Mouse (Mus musculus): Measurements from ENCODE around the gene Myrip. TPM values are rescaled to one million over a fixed set of nuclear protein-coding genes. Genes with fewer than 3 reads are reported as not detected.

The Myrip gene
- polyA plus RNA-seq, 1 experiment from 2014 or later: 0.55 TPM

- 77% methylated on average over 5 of the region's 5 CpGs for WGBS
These were observed 196.7 kb downstream of the Myrip start for GRCm38 (mm10) chr9:120497983-120498382.

GRCm38 (mm10) chr9:120501191-120501902 is 200.0 kb downstream of the Myrip start:
- 33% methylated on average over 10 of the region's 10 CpGs for WGBS
- ATAC-seq (replicated peaks; ENCODE audit: low FRiP score): no peak
- no peak for DNase-seq (ENCODE audit: low spot score)
- Histone ChIP-seq H3K9me3 (ENCODE audit: control insufficient read depth, low read length) (peaks cover under 1% of the 10 kb centered on the region; the same call in 1 of the 2 replicates), H3K27ac (ENCODE audit: low read depth, low read length) (no peak overlapping the region), H3K4me1 (replicated peaks; ENCODE audit: control insufficient read depth, insufficient read depth, low read length) (no peaks in the 10 kb centered on the region), H3K9ac (ENCODE audit: low read depth, low read length) (no peak overlapping the region), H3K4me3 (ENCODE audit: low read depth, low read length) (no peak overlapping the region), H3K4me2 (no peak overlapping the region), H3K36me3 (ENCODE audit: control insufficient read depth, insufficient read depth, low read length) (no peaks in the 10 kb centered on the region), H3K27me3 (replicated peaks; ENCODE audit: control insufficient read depth, insufficient read depth, low read length) (no peaks in the 10 kb centered on the region)

More at GRCm38 (mm10) chr9:120497983-120498382, 196.7 kb downstream of the Myrip start:
- Histone ChIP-seq H3K4me3 (ENCODE audit: low read depth, low read length) (no peak overlapping the region), H3K9ac (ENCODE audit: low read depth, low read length) (no peak overlapping the region), H3K9me3 (ENCODE audit: control insufficient read depth, low read length) (no peaks in the 10 kb centered on the region), H3K27me3 (replicated peaks; ENCODE audit: control insufficient read depth, insufficient read depth, low read length) (no peaks in the 10 kb centered on the region), H3K36me3 (ENCODE audit: control insufficient read depth, insufficient read depth, low read length) (peaks cover 22% of the 10 kb centered on the region), H3K4me2 (no peak overlapping the region), H3K4me1 (replicated peaks; ENCODE audit: control insufficient read depth, insufficient read depth, low read length) (peaks cover 9% of the 10 kb centered on the region; the same call in 1 of the 2 replicates), H3K27ac (ENCODE audit: low read depth, low read length) (no peak overlapping the region)
- no peak for ATAC-seq (replicated peaks; ENCODE audit: low FRiP score)
- DNase-seq (ENCODE audit: low spot score): no peak

GRCm38 (mm10) chr9:120502013-120502412 is 200.7 kb downstream of the Myrip start:
- Histone ChIP-seq H3K27me3 (replicated peaks; ENCODE audit: control insufficient read depth, insufficient read depth, low read length) (no peaks in the 10 kb centered on the region), H3K9me3 (ENCODE audit: control insufficient read depth, low read length) (peaks cover 3% of the 10 kb centered on the region; the same call in 1 of the 2 replicates), H3K9ac (ENCODE audit: low read depth, low read length) (no peak overlapping the region), H3K27ac (ENCODE audit: low read depth, low read length) (no peak overlapping the region), H3K36me3 (ENCODE audit: control insufficient read depth, insufficient read depth, low read length) (no peaks in the 10 kb centered on the region), H3K4me3 (ENCODE audit: low read depth, low read length) (no peak overlapping the region), H3K4me2 (no peak overlapping the region; the same call in 1 of the 2 replicates), H3K4me1 (replicated peaks; ENCODE audit: control insufficient read depth, insufficient read depth, low read length) (no peaks in the 10 kb centered on the region)
- WGBS: 7% methylated on average over 8 of the region's 8 CpGs
- 0 out of 2 replicates have a peak, but pooled peaks have one; percentile 24 for ATAC-seq (replicated peaks; ENCODE audit: low FRiP score)
- DNase-seq (ENCODE audit: low spot score): peak; percentile 72

GRCm38 (mm10) chr9:120504423-120504822 is 203.1 kb downstream of the Myrip start:
- no peaks in the 10 kb centered on the region for H3K27me3 ChIP-seq (replicated peaks; ENCODE audit: control insufficient read depth, insufficient read depth, low read length)
- H3K4me1 ChIP-seq (replicated peaks; ENCODE audit: control insufficient read depth, insufficient read depth, low read length): no peaks in the 10 kb centered on the region
- no peaks in the 10 kb centered on the region for H3K36me3 ChIP-seq (ENCODE audit: control insufficient read depth, insufficient read depth, low read length)
- H3K9ac ChIP-seq (ENCODE audit: low read depth, low read length): no peak overlapping the region
- ATAC-seq (replicated peaks; ENCODE audit: low FRiP score) (no peak), DNase-seq (ENCODE audit: low spot score) (no peak)
- peaks cover 3% of the 10 kb centered on the region; the same call in 1 of the 2 replicates for H3K9me3 ChIP-seq (ENCODE audit: control insufficient read depth, low read length)
- WGBS: 59% methylated on average over 2 of the region's 2 CpGs
- no peak overlapping the region for H3K4me3 ChIP-seq (ENCODE audit: low read depth, low read length)
- no peak overlapping the region for H3K27ac ChIP-seq (ENCODE audit: low read depth, low read length)
- no peak overlapping the region for H3K4me2 ChIP-seq

GRCm38 (mm10) chr9:120511781-120512180 is 210.5 kb downstream of the Myrip start:
- Histone ChIP-seq H3K27me3 (replicated peaks; ENCODE audit: control insufficient read depth, insufficient read depth, low read length) (no peaks in the 10 kb centered on the region), H3K4me2 (no peak overlapping the region), H3K4me1 (replicated peaks; ENCODE audit: control insufficient read depth, insufficient read depth, low read length) (no peaks in the 10 kb centered on the region), H3K36me3 (ENCODE audit: control insufficient read depth, insufficient read depth, low read length) (no peaks in the 10 kb centered on the region), H3K27ac (ENCODE audit: low read depth, low read length) (no peak overlapping the region), H3K9ac (ENCODE audit: low read depth, low read length) (no peak overlapping the region), H3K9me3 (ENCODE audit: control insufficient read depth, low read length) (no peaks in the 10 kb centered on the region; the same call in 1 of the 2 replicates), H3K4me3 (ENCODE audit: low read depth, low read length) (no peak overlapping the region)
- ATAC-seq (replicated peaks; ENCODE audit: low FRiP score) (no peak), DNase-seq (ENCODE audit: low spot score) (no peak)
- 68% methylated on average over 3 of the region's 3 CpGs for WGBS

- no peak overlapping the region for H3K9ac ChIP-seq (ENCODE audit: low read depth, low read length)
- H3K4me3 ChIP-seq (ENCODE audit: low read depth, low read length): no peak overlapping the region
- no peaks in the 10 kb centered on the region; the same call in 1 of the 2 replicates for H3K27me3 ChIP-seq (replicated peaks; ENCODE audit: control insufficient read depth, insufficient read depth, low read length)
- no peaks in the 10 kb centered on the region for H3K4me1 ChIP-seq (replicated peaks; ENCODE audit: control insufficient read depth, insufficient read depth, low read length)
- WGBS: 46% methylated on average over 8 of the region's 8 CpGs
- H3K36me3 ChIP-seq (ENCODE audit: control insufficient read depth, insufficient read depth, low read length): no peaks in the 10 kb centered on the region
- DNase-seq (ENCODE audit: low spot score) (no peak), ATAC-seq (replicated peaks; ENCODE audit: low FRiP score) (no peak)
- H3K9me3 ChIP-seq (ENCODE audit: control insufficient read depth, low read length): no peaks in the 10 kb centered on the region
- H3K27ac ChIP-seq (ENCODE audit: low read depth, low read length): no peak overlapping the region
- H3K4me2 ChIP-seq: no peak overlapping the region
These were observed 215.4 kb downstream of the Myrip start for GRCm38 (mm10) chr9:120516720-120517119.

- Histone ChIP-seq H3K36me3 (ENCODE audit: control insufficient read depth, insufficient read depth, low read length) (no peaks in the 10 kb centered on the region), H3K4me3 (ENCODE audit: low read depth, low read length) (no peak overlapping the region), H3K9ac (ENCODE audit: low read depth, low read length) (no peak overlapping the region), H3K27me3 (replicated peaks; ENCODE audit: control insufficient read depth, insufficient read depth, low read length) (no peaks in the 10 kb centered on the region; the same call in 1 of the 2 replicates), H3K9me3 (ENCODE audit: control insufficient read depth, low read length) (no peaks in the 10 kb centered on the region), H3K4me2 (no peak overlapping the region), H3K4me1 (replicated peaks; ENCODE audit: control insufficient read depth, insufficient read depth, low read length) (no peaks in the 10 kb centered on the region), H3K27ac (ENCODE audit: low read depth, low read length) (no peak overlapping the region)
- WGBS: 62% methylated on average over 3 of the region's 3 CpGs
- no peak for ATAC-seq (replicated peaks; ENCODE audit: low FRiP score)
- no peak for DNase-seq (ENCODE audit: low spot score)
These were observed 217.6 kb downstream of the Myrip start for GRCm38 (mm10) chr9:120518946-120519345.

- H3K27me3 ChIP-seq (replicated peaks; ENCODE audit: control insufficient read depth, insufficient read depth, low read length): no peaks in the 10 kb centered on the region; the same call in 1 of the 2 replicates
- DNase-seq (ENCODE audit: low spot score): no peak
- no peak overlapping the region for H3K9ac ChIP-seq (ENCODE audit: low read depth, low read length)
- H3K4me3 ChIP-seq (ENCODE audit: low read depth, low read length): no peak overlapping the region
- no peaks in the 10 kb centered on the region for H3K36me3 ChIP-seq (ENCODE audit: control insufficient read depth, insufficient read depth, low read length)
- no peak for ATAC-seq (replicated peaks; ENCODE audit: low FRiP score)
- WGBS: 61% methylated on average over 19 of the region's 19 CpGs
- no peak overlapping the region for H3K4me2 ChIP-seq
- H3K9me3 ChIP-seq (ENCODE audit: control insufficient read depth, low read length): no peaks in the 10 kb centered on the region
- no peak overlapping the region for H3K27ac ChIP-seq (ENCODE audit: low read depth, low read length)
- H3K4me1 ChIP-seq (replicated peaks; ENCODE audit: control insufficient read depth, insufficient read depth, low read length): no peaks in the 10 kb centered on the region
These were observed 218.3 kb downstream of the Myrip start for GRCm38 (mm10) chr9:120519469-120520125.

Data from liver, embryonic 11.5 days (tissue).